Mouse (Mus musculus): ENCODE data around the gene Zfp821.

- TF ChIP-seq POLR2A (IDR thresholded peaks at IDR 0.05; ENCODE audit: insufficient read depth, low read length) = no peak
- no peak for TF ChIP-seq CTCF (IDR thresholded peaks at IDR 0.05; ENCODE audit: low read depth, low read length)
- no peak for TF ChIP-seq EP300 (IDR thresholded peaks at IDR 0.05; ENCODE audit: insufficient read depth, low read depth, low read length)
Measured at GRCm38 (mm10) chr8:109662328-109662727, 43.0 kb upstream of the Zfp821 start.

All from ES-Bruce4 (cell line).